11 mouse cellular contexts compared by ENCODE assay signal in genomic region chr1:36904084-36904451, GRCm38 (mm10). TPM values are rescaled to one million over a fixed set of nuclear protein-coding genes. Genes with fewer than 3 reads are reported as not detected.
A peak's percentile ranks its signal among the peaks of the same experiment; 100 is the strongest.
DNase-seq lines count a peak whose midpoint lies in the region; ATAC-seq and TF ChIP-seq lines count a peak whose summit lies in the region.
"Had no signal": no experiment of that assay in that cellular context is flagged by ENCODE, and none has a peak within 500 bp of the region (broad histone marks: within the 10 kb centered on the region; RNA-seq: fewer than 3 reads in every experiment).

No protein-coding gene starts in this region.

- H3K4me2 ChIP-seq in intestine, postnatal 0 days (replicated peaks; ENCODE audit: low read depth), result no peak overlapping the region
- H3K4me2 ChIP-seq in intestine, embryonic 16.5 days (ENCODE audit: low read depth, low read length), result no peak overlapping the region
- H3K4me2 ChIP-seq in stomach, embryonic 16.5 days (ENCODE audit: low read depth, low read length), result no peak overlapping the region
- H3K4me2 ChIP-seq: embryonic facial prominence, embryonic 12.5 days; neural tube, embryonic 12.5 days had no signal

- no peak for TF ChIP-seq POLR2A in testis, adult 2 months (IDR thresholded peaks at IDR 0.05; ENCODE audit: control insufficient read depth, low read depth, low read length)
- TF ChIP-seq POLR2A in MEL (IDR thresholded peaks at IDR 0.05; ENCODE audit: control insufficient read depth in 1 of 2, insufficient read depth in 1 of 2, low read depth in 1 of 2, low read length in 2 of 2, poor library complexity in 1 of 2), result no peak

- DNase-seq in testis, postnatal 10 days (ENCODE audit: low spot score), result no peak
- DNase-seq in MEL (ENCODE audit: low read depth, low spot score), result no peak
- no peak for DNase-seq in retina, postnatal 1 day
- DNase-seq: heart, postnatal 14 days; kidney, adult 8-10 months had no signal

- H3K4me1 ChIP-seq in intestine, postnatal 0 days (replicated peaks; ENCODE audit: control insufficient read depth, insufficient read depth, low read length), result 0 out of 2 replicates have a peak, but pooled peaks cover 3% of the 10 kb centered on the region
- H3K4me1 ChIP-seq in intestine, embryonic 16.5 days (ENCODE audit: control insufficient read depth, insufficient read depth, low read length), result peaks cover 18% of the 10 kb centered on the region
- H3K4me1 ChIP-seq in testis, adult 2 months (ENCODE audit: control insufficient read depth, insufficient read depth, low read length), result peaks cover 2% of the 10 kb centered on the region; the same call in 1 of the 2 replicates
- no peaks in the 10 kb centered on the region; a peak in 1 of 4 replicates for H3K4me1 ChIP-seq in MEL (ENCODE audit: control insufficient read depth in 1 of 2, insufficient read depth in 2 of 2, low read length in 2 of 2)
- H3K4me1 ChIP-seq in stomach, embryonic 16.5 days (ENCODE audit: control insufficient read depth, insufficient read depth, low read length), result peaks cover 16% of the 10 kb centered on the region; the same call in 1 of the 2 replicates
- H3K4me1 ChIP-seq: neural tube, embryonic 12.5 days had no signal

- 49% methylated on average over 3 of the region's 3 CpGs for WGBS in intestine, postnatal 0 days
- 50% methylated on average over 3 of the region's 3 CpGs for WGBS in intestine, embryonic 16.5 days
- WGBS in stomach, embryonic 16.5 days, result 46% methylated on average over 3 of the region's 3 CpGs

- TF ChIP-seq RAD21 in MEL (IDR thresholded peaks at IDR 0.05; ENCODE audit: low read depth, low read length), result peak; percentile 39

- no peaks in the 10 kb centered on the region for H3K27me3 ChIP-seq in intestine, postnatal 0 days (replicated peaks; ENCODE audit: control insufficient read depth, insufficient read depth, low read length)
- H3K27me3 ChIP-seq in intestine, embryonic 16.5 days (replicated peaks; ENCODE audit: control insufficient read depth, insufficient read depth, low read length), result no peaks in the 10 kb centered on the region
- no peaks in the 10 kb centered on the region for H3K27me3 ChIP-seq in testis, adult 2 months (ENCODE audit: control insufficient read depth, insufficient read depth, low read length)
- H3K27me3 ChIP-seq in MEL (ENCODE audit: control insufficient read depth in 1 of 2, insufficient read depth in 2 of 2, low read length in 2 of 2), result no peaks in the 10 kb centered on the region
- H3K27me3 ChIP-seq in stomach, embryonic 16.5 days (ENCODE audit: control insufficient read depth, insufficient read depth, low read length), result no peaks in the 10 kb centered on the region
- H3K27me3 ChIP-seq: embryonic facial prominence, embryonic 12.5 days; neural tube, embryonic 12.5 days had no signal

- TF ChIP-seq EP300 in MEL (IDR thresholded peaks at IDR 0.05; ENCODE audit: low read depth in 1 of 2, low read length in 2 of 2), result no peak

- peak; percentile 46; the same call in 1 of the 2 replicates for TF ChIP-seq CTCF in intestine, postnatal 0 days (IDR thresholded peaks at IDR 0.05; ENCODE audit: low read depth)
- no peak for TF ChIP-seq CTCF in testis, adult 2 months (IDR thresholded peaks at IDR 0.05; ENCODE audit: control insufficient read depth, insufficient read depth, insufficient replicate concordance, low read depth, low read length)
- peak in 1 of 3 experiments; percentile 31; a peak in 2 of 6 replicates for TF ChIP-seq CTCF in MEL (IDR thresholded peaks at IDR 0.05 in 2 of 3, conservative IDR thresholded peaks at IDR 0.05 in 1 of 3; ENCODE audit: control insufficient read depth in 1 of 3, insufficient read depth in 1 of 3, low read depth in 2 of 3, low read length in 3 of 3, poor library complexity in 1 of 3, severe bottlenecking in 1 of 3)

- peaks cover 33% of the 10 kb centered on the region for H3K79me2 ChIP-seq in MEL (ENCODE audit: control insufficient read depth, insufficient read depth, low read length, poor library complexity)

- no peak for ATAC-seq in intestine, postnatal 0 days
- ATAC-seq in intestine, embryonic 16.5 days, result no peak
- no peak for ATAC-seq in stomach, embryonic 16.5 days (ENCODE audit: insufficient read depth, low FRiP score)

- no peaks in the 10 kb centered on the region; the same call in 1 of the 2 replicates for H3K36me3 ChIP-seq in intestine, postnatal 0 days (ENCODE audit: control insufficient read depth, insufficient read depth)
- no peaks in the 10 kb centered on the region for H3K36me3 ChIP-seq in intestine, embryonic 16.5 days (ENCODE audit: control insufficient read depth, insufficient read depth, low read length)
- no peaks in the 10 kb centered on the region; the same call in 1 of the 2 replicates for H3K36me3 ChIP-seq in testis, adult 2 months (ENCODE audit: control insufficient read depth, insufficient read depth, low read length)
- H3K36me3 ChIP-seq in MEL (ENCODE audit: control insufficient read depth in 1 of 2, insufficient read depth in 2 of 2, low read length in 2 of 2), result peaks cover 0 to 6% of the 10 kb centered on the region in 2 experiments; a peak in 3 of 4 replicates
- no peaks in the 10 kb centered on the region for H3K36me3 ChIP-seq in stomach, embryonic 16.5 days (ENCODE audit: control insufficient read depth, insufficient read depth, low read length)
- H3K36me3 ChIP-seq: embryonic facial prominence, embryonic 12.5 days; neural tube, embryonic 12.5 days had no signal

- H3K4me3 ChIP-seq in intestine, postnatal 0 days (ENCODE audit: low read depth, low read length), result no peak overlapping the region
- H3K4me3 ChIP-seq in intestine, embryonic 16.5 days (ENCODE audit: low read length), result no peak overlapping the region
- H3K4me3 ChIP-seq in testis, adult 2 months (ENCODE audit: control insufficient read depth, low read depth, low read length), result peak overlapping the region; percentile 61; the same call in 1 of the 2 replicates
- H3K4me3 ChIP-seq in MEL (ENCODE audit: control insufficient read depth in 1 of 2, insufficient read depth in 1 of 2, low read depth in 2 of 2, low read length in 2 of 2), result no peak overlapping the region
- no peak overlapping the region for H3K4me3 ChIP-seq in stomach, embryonic 16.5 days (replicated peaks; ENCODE audit: low read length)
- H3K4me3 ChIP-seq: embryonic facial prominence, embryonic 12.5 days; neural tube, embryonic 12.5 days had no signal

- H3K9me3 ChIP-seq in intestine, postnatal 0 days (ENCODE audit: control insufficient read depth), result no peaks in the 10 kb centered on the region
- H3K9me3 ChIP-seq in intestine, embryonic 16.5 days (ENCODE audit: control insufficient read depth, low read length), result no peaks in the 10 kb centered on the region
- H3K9me3 ChIP-seq in MEL (replicated peaks; ENCODE audit: insufficient read depth, low read length), result no peaks in the 10 kb centered on the region
- H3K9me3 ChIP-seq in stomach, embryonic 16.5 days (replicated peaks; ENCODE audit: control insufficient read depth, low read length), result no peaks in the 10 kb centered on the region
- H3K9me3 ChIP-seq: embryonic facial prominence, embryonic 12.5 days; neural tube, embryonic 12.5 days had no signal

- no peak overlapping the region for H3K9ac ChIP-seq in intestine, postnatal 0 days (ENCODE audit: low read depth, low read length)
- no peak overlapping the region for H3K9ac ChIP-seq in intestine, embryonic 16.5 days (ENCODE audit: low read depth, low read length)
- H3K9ac ChIP-seq in MEL (ENCODE audit: control insufficient read depth, low read depth, low read length, poor library complexity, severe bottlenecking), result no peak overlapping the region
- no peak overlapping the region for H3K9ac ChIP-seq in stomach, embryonic 16.5 days (ENCODE audit: low read length)
- H3K9ac ChIP-seq: embryonic facial prominence, embryonic 12.5 days; neural tube, embryonic 12.5 days had no signal

- no peak overlapping the region for H3K27ac ChIP-seq in intestine, postnatal 0 days (ENCODE audit: low read depth, low read length)
- H3K27ac ChIP-seq in intestine, embryonic 16.5 days (ENCODE audit: low read length), result no peak overlapping the region
- no peak overlapping the region for H3K27ac ChIP-seq in testis, adult 2 months (ENCODE audit: control insufficient read depth, insufficient read depth, low read depth, low read length)
- H3K27ac ChIP-seq in MEL (ENCODE audit: control insufficient read depth, low read depth, low read length), result no peak overlapping the region
- H3K27ac ChIP-seq in stomach, embryonic 16.5 days (ENCODE audit: low read length), result peak overlapping the region; percentile 33; the same call in 1 of the 2 replicates
- H3K27ac ChIP-seq: neural tube, embryonic 12.5 days had no signal

TF ChIP-seq in MEL, 35 proteins besides CTCF, POLR2A, EP300 and RAD21:
- TF ChIP-seq ZC3H11A (IDR thresholded peaks at IDR 0.05; ENCODE audit: low read depth, low read length), result peak; percentile 17; the same call in 1 of the 2 replicates
- peak; percentile 36; the same call in 1 of the 2 replicates for TF ChIP-seq SMC3 (IDR thresholded peaks at IDR 0.05; ENCODE audit: low read depth, low read length)
- TF ChIP-seq USF1 (IDR thresholded peaks at IDR 0.05; ENCODE audit: low read depth, low read length), result no peak
- no peak for TF ChIP-seq ELF1 (IDR thresholded peaks at IDR 0.05; ENCODE audit: low read depth, low read length)
- TF ChIP-seq MAZ (IDR thresholded peaks at IDR 0.05; ENCODE audit: low read depth, low read length), result no peak
- TF ChIP-seq GABPA (IDR thresholded peaks at IDR 0.05; ENCODE audit: low read depth, low read length), result no peak

RNA-seq across cellular contexts. Expression of gene Tmem131, which starts 39.4 kb away (rescaled TPM):
- polyA plus RNA-seq in intestine, postnatal 0 days (2015; fragmentation: Nextera tagmentation; extraction: Ambion mirVana), result 10.6 TPM in 2 replicates
- 9.3 and 11.3 TPM in 2 replicates for polyA plus RNA-seq in intestine, embryonic 16.5 days (2015; fragmentation: Nextera tagmentation; extraction: Ambion mirVana)
- 16.9 and 18.8 TPM in 2 replicates for polyA plus RNA-seq in testis, adult 2 months (2012; rRNA removed)
- total RNA-seq in MEL (2012; rRNA removed), result 11.4 and 12.7 TPM in 2 replicates
- 100 to 1,000 TPM in 1 of 2 experiments, 10 to 100 TPM in 1; 48.8 to 196 TPM for polyA plus RNA-seq in MEL (2012; ENCODE audit: insufficient read depth in 1 of 2, insufficient read length in 2 of 2, low read depth in 1 of 2, low replicate concordance in 2 of 2, missing spikeins in 1 of 2)
- polyA plus RNA-seq in stomach, embryonic 16.5 days (2015; fragmentation: Nextera tagmentation; extraction: Ambion mirVana), result 12.9 and 13.1 TPM in 2 replicates
